Mouse (Mus musculus): Measurements from ENCODE around the gene Chd1l. TPM values are rescaled to one million over a fixed set of nuclear protein-coding genes. Genes with fewer than 3 reads are reported as not detected.

Chd1l gene
- polyA plus RNA-seq, 1 experiment from 2014 or later, result 14.5 TPM

DNA sequence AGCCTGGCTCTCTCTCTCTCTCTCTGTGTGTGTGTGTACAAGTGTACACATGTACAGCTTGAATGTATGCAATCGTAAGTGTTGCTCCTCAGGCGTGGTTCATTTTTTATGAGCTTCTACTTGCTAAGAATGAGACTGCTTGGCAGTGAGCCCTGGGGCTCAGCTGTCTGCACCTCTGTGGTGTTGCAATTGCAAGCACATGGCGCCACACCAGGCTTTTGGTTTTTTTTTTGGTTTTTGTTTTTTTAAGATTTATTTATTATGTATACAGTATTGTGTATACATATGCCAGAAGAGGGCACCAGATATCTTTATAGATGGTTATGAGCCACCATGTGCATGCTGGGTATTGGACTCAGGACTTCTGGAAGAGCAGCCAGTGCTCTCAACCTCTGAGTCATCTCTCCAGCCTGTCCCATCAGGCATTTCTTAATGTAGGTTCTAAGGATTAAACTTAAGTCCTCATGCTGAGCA, 24.3 kb upstream of the Chd1l start:
- H3K9ac ChIP-seq, result no peak overlapping the region
- no peaks in the 10 kb centered on the region for H3K36me3 ChIP-seq
- H3K4me1 ChIP-seq, result no peaks in the 10 kb centered on the region
- no peak overlapping the region for H3K27ac ChIP-seq
- 89% methylated on average over 3 of the region's 3 CpGs for WGBS
- H3K4me3 ChIP-seq, result no peak overlapping the region
- ATAC-seq (ENCODE audit: low FRiP score, low read depth), result no peak
- no peaks in the 10 kb centered on the region for H3K9me3 ChIP-seq
- no peak overlapping the region for H3K4me2 ChIP-seq (replicated peaks)
- H3K27me3 ChIP-seq (replicated peaks), result no peaks in the 10 kb centered on the region

DNA sequence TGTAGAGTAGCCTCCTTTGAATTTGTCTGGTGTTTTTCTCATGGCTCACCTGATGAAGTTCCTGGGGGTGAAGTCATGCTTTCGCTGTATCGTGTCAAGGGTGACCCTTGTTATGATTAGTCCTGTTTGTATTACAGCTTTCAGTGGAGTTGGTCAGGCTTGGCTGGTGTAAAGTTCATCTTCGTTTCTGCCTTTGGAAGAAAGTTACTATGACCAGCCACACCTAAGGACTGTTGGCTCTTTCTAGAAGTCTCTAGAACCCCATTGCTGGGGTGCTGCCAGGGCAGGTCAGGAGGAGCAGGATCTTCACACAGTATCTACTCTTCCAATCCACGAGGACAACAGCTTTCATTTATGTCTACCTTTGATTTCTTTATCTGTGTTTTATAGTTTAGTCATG, 23.5 kb upstream of the Chd1l start:
- ATAC-seq (ENCODE audit: low FRiP score, low read depth), result no peak
- H3K4me2 ChIP-seq (replicated peaks), result no peak overlapping the region
- no peaks in the 10 kb centered on the region for H3K9me3 ChIP-seq
- H3K4me3 ChIP-seq, result no peak overlapping the region
- H3K27ac ChIP-seq, result no peak overlapping the region
- no peak overlapping the region for H3K9ac ChIP-seq
- H3K36me3 ChIP-seq, result no peaks in the 10 kb centered on the region
- H3K4me1 ChIP-seq, result peaks cover 4% of the 10 kb centered on the region; the same call in 1 of the 2 replicates
- H3K27me3 ChIP-seq (replicated peaks), result no peaks in the 10 kb centered on the region
- 86% methylated on average over 4 of the region's 4 CpGs for WGBS

DNA sequence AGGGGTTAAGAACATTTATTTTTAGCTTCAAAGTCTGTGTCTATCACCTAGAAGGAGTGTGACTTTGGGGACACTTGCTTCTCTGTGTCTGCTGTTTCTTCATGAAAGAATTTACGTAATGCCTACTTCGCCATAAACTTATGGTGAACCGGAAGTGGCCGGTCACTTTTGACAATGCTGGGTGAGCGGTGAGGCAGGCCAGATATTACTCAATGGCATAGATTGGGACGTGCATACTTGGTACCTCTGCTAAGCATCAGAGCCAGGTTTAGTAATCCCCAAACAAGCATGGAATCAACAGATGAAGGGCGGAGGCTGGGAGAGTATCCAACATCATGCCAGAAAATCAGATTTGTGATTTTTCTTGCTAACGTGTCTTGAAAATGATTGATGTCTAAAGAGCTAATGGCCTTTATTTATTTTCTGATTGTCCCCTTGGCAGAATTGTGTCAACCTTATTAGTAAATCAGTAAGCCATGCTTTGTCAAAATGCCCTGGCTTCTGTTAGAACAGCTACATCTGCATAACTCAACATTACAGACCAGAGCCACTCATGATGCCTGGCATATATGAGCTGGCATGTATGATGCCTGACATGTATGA, 21.4 kb upstream of the Chd1l start:
- WGBS, result 93% methylated on average over 8 of the region's 8 CpGs

DNA sequence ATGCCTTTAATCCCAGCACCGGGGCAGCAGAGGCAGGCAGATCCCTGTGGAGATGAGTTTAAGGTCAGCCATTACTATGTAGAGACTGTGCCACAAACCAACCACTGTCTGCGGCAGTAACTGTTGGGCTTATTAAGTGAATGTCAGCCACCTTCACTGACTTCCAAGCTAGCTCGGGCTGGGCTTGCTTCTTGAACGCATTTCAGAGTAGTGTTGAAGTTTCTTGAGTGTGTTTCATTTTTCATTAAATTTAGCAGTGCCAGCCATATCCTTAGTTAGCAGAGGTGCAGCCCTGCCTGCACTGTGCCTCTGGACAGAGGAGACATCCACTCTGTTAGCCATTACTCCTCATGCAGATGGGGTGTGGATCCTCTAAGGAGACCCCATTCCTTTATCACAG, 20.7 kb upstream of the Chd1l start:
- H3K36me3 ChIP-seq, result no peaks in the 10 kb centered on the region
- no peaks in the 10 kb centered on the region for H3K9me3 ChIP-seq

More for the DNA sequence above, 21.4 kb upstream of the Chd1l start:
- H3K27ac ChIP-seq, result no peak overlapping the region
- H3K4me3 ChIP-seq, result no peak overlapping the region
- no peaks in the 10 kb centered on the region for H3K9me3 ChIP-seq
- no peaks in the 10 kb centered on the region for H3K36me3 ChIP-seq
- peaks cover 4% of the 10 kb centered on the region; the same call in 1 of the 2 replicates for H3K4me1 ChIP-seq
- H3K4me2 ChIP-seq (replicated peaks), result no peak overlapping the region
- no peaks in the 10 kb centered on the region for H3K27me3 ChIP-seq (replicated peaks)
- no peak overlapping the region for H3K9ac ChIP-seq
- no peak for ATAC-seq (ENCODE audit: low FRiP score, low read depth)

DNA sequence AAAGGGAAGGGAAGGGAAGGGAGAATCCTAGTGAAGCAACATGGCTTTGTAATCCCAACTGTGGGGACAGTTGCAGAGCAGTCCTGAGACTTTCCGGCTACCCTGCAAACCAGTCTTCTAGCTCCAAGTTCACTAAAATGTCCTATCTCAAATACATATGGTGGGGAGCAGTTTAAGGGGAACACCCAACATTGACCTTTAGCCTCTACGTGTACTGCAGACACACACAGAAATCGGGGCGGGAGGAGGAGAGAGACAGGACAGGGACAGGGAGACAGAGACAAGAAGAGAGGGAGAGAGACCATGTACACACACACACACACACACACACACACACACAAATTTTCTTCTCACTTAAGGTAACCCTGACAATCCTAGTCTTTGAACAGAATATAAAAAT, 19.9 kb upstream of the Chd1l start:
- H3K9me3 ChIP-seq, result no peaks in the 10 kb centered on the region
- no peak overlapping the region for H3K9ac ChIP-seq
- no peak overlapping the region for H3K4me3 ChIP-seq
- H3K36me3 ChIP-seq, result no peaks in the 10 kb centered on the region
- H3K4me1 ChIP-seq, result peaks cover 4% of the 10 kb centered on the region; the same call in 1 of the 2 replicates
- H3K27ac ChIP-seq, result no peak overlapping the region
- no peak for ATAC-seq (ENCODE audit: low FRiP score, low read depth)
- 90% methylated on average over 4 of the region's 4 CpGs for WGBS
- H3K27me3 ChIP-seq (replicated peaks), result no peaks in the 10 kb centered on the region
- H3K4me2 ChIP-seq (replicated peaks), result no peak overlapping the region

More for the DNA sequence above, 20.7 kb upstream of the Chd1l start:
- no peak overlapping the region for H3K4me3 ChIP-seq
- no peak overlapping the region for H3K27ac ChIP-seq
- no peak overlapping the region for H3K9ac ChIP-seq
- H3K27me3 ChIP-seq (replicated peaks), result no peaks in the 10 kb centered on the region
- peaks cover 4% of the 10 kb centered on the region; the same call in 1 of the 2 replicates for H3K4me1 ChIP-seq
- ATAC-seq (ENCODE audit: low FRiP score, low read depth), result no peak
- 96% methylated on average over 4 of the region's 4 CpGs for WGBS
- no peak overlapping the region for H3K4me2 ChIP-seq (replicated peaks)

DNA sequence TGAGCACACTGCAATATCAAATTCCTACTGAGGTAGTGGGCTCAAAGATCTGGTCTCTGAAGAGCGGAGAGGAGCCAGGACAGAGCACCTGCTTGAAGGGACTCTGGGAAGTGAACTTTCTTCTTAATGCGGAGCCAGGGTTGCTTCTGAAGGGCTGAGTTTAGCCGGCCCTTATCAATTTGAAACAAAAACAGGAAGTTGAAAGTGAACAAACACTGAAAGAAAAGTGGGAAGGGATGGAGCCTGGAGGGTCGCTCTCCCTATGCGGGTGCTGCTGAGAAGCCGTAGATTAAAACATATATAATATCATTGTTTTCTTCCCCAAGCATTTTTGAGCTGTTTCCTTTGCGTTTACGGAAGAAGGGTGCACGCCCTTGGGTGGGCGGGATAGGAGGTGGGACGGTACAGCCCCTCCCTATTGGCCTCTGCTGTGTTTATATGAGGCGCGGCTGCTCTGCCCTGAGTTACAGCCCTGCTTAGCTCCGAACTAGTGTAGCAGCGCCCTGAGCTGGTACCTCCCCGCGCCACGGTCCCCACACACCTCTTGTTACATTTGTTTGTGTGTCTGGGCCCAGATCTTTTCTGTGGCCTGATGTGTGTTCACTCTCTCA, 18.5 kb upstream of the Chd1l start, which contains the start of gene Fmo5:
Gene Fmo5 (plus strand): TSS at position 414 of the 611 bp plus-strand sequence.
- H3K9ac ChIP-seq, result no peak within 1 kb of the TSS
- ATAC-seq (ENCODE audit: low FRiP score, low read depth), result no peak
- peak within 1 kb of the TSS; percentile 19 for H3K4me3 ChIP-seq
- H3K36me3 ChIP-seq, result no peaks in the 10 kb centered on the region
- H3K9me3 ChIP-seq, result no peaks in the 10 kb centered on the region
- H3K27ac ChIP-seq, result no peak within 1 kb of the TSS
- no peaks in the 10 kb centered on the region for H3K27me3 ChIP-seq (replicated peaks)
- peak within 1 kb of the TSS; percentile 56 for H3K4me2 ChIP-seq (replicated peaks)
- 4% methylated on average over 18 of the region's 18 CpGs for WGBS
- peaks cover 4% of the 10 kb centered on the region; the same call in 1 of the 2 replicates for H3K4me1 ChIP-seq

DNA sequence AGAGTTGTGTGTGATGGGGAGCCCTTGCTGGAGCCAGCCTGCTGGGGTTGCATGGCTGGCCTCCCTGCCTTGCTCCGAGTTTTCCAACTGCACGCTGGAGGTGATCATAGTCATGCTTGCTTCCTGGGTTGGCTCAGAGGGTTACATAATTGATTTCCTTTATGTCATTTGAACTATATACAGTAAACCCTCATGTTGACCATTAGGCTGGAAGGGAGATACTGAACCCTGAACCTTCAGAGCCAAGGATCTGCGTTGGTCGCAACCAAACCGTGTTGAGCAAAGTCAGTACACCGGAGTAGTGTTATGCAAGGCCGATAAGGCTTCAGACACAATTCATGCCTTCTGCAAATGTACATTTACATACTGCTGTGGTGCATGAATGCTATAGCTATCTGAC, 17.9 kb upstream of the Chd1l start:
- WGBS, result 84% methylated on average over 7 of the region's 7 CpGs
- Histone ChIP-seq H3K4me3 (no peak overlapping the region), H3K36me3 (no peaks in the 10 kb centered on the region), H3K27me3 (replicated peaks) (no peaks in the 10 kb centered on the region), H3K9ac (no peak overlapping the region), H3K4me2 (replicated peaks) (peak overlapping the region; percentile 56), H3K4me1 (peaks cover 4% of the 10 kb centered on the region; the same call in 1 of the 2 replicates), H3K9me3 (no peaks in the 10 kb centered on the region), H3K27ac (no peak overlapping the region)
- ATAC-seq (ENCODE audit: low FRiP score, low read depth), result no peak

DNA sequence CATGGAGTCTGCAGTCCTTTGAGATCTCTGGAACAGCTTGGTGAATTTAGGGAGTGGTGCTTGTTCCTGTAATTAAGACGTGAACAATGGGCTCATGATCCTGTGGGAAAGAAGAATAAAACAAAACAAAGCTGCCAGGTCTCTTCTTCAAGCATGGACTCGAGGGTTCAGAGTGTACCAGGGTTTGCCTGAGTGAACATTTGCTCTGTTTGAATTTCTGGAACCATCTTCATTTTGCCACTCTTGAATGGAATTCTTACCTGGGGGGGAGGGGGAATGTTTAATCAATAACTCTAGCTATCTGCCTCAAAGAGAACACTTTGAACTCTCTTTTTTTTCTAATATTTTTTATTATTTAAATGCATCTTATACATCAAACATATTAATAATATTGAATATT, 14.6 kb upstream of the Chd1l start:
- H3K4me1 ChIP-seq, result peaks cover 4% of the 10 kb centered on the region; the same call in 1 of the 2 replicates
- no peak overlapping the region for H3K9ac ChIP-seq
- H3K27ac ChIP-seq, result no peak overlapping the region
- H3K4me2 ChIP-seq (replicated peaks), result no peak overlapping the region
- H3K27me3 ChIP-seq (replicated peaks), result no peaks in the 10 kb centered on the region
- H3K36me3 ChIP-seq, result no peaks in the 10 kb centered on the region
- 63% methylated on average over 2 of the region's 2 CpGs for WGBS
- no peak overlapping the region for H3K4me3 ChIP-seq
- H3K9me3 ChIP-seq, result no peaks in the 10 kb centered on the region
- no peak for ATAC-seq (ENCODE audit: low FRiP score, low read depth)

DNA sequence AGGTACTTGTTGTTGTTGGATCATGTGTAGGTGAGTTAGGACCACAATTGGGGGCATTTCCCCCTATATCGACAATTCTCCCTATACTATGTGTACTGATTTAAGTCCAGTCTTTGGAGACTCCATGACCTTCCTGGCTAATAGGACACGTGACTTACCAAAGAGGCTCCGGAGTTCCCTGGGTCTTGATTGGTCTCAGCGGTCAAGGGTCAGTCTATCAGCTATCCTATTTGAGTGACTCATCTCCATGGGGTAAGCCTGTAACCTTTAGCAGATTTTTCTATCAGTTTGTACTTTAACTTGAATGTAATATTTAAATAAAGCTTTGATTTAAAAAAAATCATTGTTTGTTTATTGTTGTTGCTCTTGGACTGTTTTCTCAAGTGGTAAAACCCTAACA, 10.7 kb upstream of the Chd1l start:
- no peak overlapping the region for H3K9ac ChIP-seq
- H3K27me3 ChIP-seq (replicated peaks), result no peaks in the 10 kb centered on the region
- no peaks in the 10 kb centered on the region for H3K9me3 ChIP-seq
- 91% methylated on average over 4 of the region's 4 CpGs for WGBS
- H3K4me1 ChIP-seq, result no peaks in the 10 kb centered on the region
- ATAC-seq (ENCODE audit: low FRiP score, low read depth), result no peak
- H3K4me2 ChIP-seq (replicated peaks), result no peak overlapping the region
- H3K36me3 ChIP-seq, result no peaks in the 10 kb centered on the region
- H3K27ac ChIP-seq, result no peak overlapping the region
- no peak overlapping the region for H3K4me3 ChIP-seq

DNA sequence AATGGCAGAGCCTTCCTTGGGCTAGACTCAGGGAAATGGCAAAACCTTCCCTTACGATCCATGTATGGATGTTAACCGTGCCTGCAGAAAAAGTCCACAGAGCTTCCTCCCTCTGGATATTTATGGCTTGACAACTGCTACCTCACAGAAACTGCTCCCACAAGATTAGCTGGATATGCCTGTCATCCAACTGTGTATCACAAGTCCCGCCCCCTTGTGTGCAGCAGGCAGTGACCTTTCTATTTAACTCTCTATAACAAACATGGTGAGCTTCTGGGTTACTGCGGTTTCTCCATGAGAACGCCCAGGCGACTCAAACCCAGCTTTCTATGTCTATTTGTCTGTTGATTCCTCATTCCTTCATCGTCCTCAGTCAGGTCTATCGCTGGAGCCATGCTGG, 7.9 kb upstream of the Chd1l start:
- no peak overlapping the region for H3K4me3 ChIP-seq
- 86% methylated on average over 8 of the region's 8 CpGs for WGBS
- H3K27ac ChIP-seq, result no peak overlapping the region
- H3K4me2 ChIP-seq (replicated peaks), result no peak overlapping the region
- H3K27me3 ChIP-seq (replicated peaks), result no peaks in the 10 kb centered on the region
- no peak for ATAC-seq (ENCODE audit: low FRiP score, low read depth)
- H3K4me1 ChIP-seq, result no peaks in the 10 kb centered on the region
- H3K9me3 ChIP-seq, result no peaks in the 10 kb centered on the region
- no peaks in the 10 kb centered on the region for H3K36me3 ChIP-seq
- H3K9ac ChIP-seq, result no peak overlapping the region

DNA sequence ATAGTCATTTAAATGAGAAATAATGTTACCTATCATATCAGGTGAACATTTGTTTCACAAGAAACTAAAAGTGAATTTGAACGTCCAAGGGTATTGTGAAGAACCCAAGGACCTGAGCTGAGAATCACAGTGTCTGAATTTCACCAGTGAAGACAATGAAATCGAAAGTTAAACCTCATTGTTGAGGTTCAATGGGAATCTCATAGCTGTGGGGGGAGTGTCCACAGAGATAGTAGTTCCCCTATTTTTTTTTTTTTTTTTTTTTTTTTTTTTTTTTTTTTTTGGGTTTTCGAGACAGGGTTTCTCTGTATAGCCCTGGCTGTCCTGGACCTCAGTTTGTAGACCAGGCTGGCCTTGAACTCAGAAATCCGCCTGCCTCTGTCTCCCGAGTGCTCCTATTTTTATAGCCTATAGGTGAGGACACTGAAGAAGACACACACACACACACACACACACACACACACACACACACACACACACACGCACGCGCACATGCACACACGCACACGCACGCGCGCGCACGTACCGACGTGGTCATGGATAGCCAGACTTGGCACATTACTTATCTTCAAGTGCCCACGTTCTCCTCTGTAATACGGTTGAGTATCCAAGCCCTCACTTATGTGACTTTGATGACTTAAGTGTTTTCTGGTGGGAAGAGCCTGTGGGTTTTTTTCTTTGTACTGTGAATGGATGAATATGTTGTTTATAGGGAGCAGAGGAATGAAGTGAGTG, 7.3 kb upstream of the Chd1l start:
- Histone ChIP-seq H3K27ac (no peak overlapping the region), H3K27me3 (replicated peaks) (no peaks in the 10 kb centered on the region), H3K4me3 (no peak overlapping the region), H3K9me3 (no peaks in the 10 kb centered on the region), H3K4me1 (no peaks in the 10 kb centered on the region), H3K36me3 (no peaks in the 10 kb centered on the region), H3K4me2 (replicated peaks) (no peak overlapping the region), H3K9ac (no peak overlapping the region)
- WGBS, result 93% methylated on average over 19 of the region's 19 CpGs
- ATAC-seq (ENCODE audit: low FRiP score, low read depth), result no peak

DNA sequence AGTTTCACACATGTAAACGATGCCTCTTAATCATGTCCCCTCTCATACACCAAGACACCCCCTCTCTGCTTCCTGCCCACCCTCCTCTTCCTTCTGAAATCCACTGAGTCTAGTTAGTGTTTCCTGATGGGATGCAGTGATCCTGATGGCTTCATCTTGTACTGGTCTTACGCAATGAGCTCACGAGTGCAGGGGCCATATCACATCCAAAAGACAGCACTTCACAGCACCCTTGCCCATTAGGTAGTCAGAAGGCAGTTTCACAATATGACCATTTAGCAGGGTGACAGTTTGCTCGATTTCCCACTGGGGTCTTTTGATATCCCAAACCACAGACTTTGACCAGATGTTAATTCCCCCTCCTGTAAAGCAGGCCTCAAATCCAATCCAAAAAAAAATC, 5.9 kb upstream of the Chd1l start:
- Histone ChIP-seq H3K36me3 (no peaks in the 10 kb centered on the region), H3K27me3 (replicated peaks) (no peaks in the 10 kb centered on the region), H3K4me2 (replicated peaks) (no peak overlapping the region), H3K9me3 (no peaks in the 10 kb centered on the region), H3K4me3 (no peak overlapping the region), H3K27ac (no peak overlapping the region), H3K4me1 (no peaks in the 10 kb centered on the region), H3K9ac (no peak overlapping the region)
- WGBS, result 87% methylated on average over 4 of the region's 4 CpGs
- ATAC-seq (ENCODE audit: low FRiP score, low read depth), result no peak
